Comparison of ENCODE assay signal across 27 mouse cellular contexts in genomic region chr5:138163610-138164009, GRCm38 (mm10). TPM values are rescaled to one million over a fixed set of nuclear protein-coding genes. Genes with fewer than 3 reads are reported as not detected.
DNase-seq lines count a peak whose midpoint lies in the region; ATAC-seq and TF ChIP-seq lines count a peak whose summit lies in the region.
"Had no signal": no experiment of that assay in that cellular context is flagged by ENCODE, and none has a peak within 500 bp of the region (broad histone marks: within the 10 kb centered on the region; RNA-seq: fewer than 3 reads in every experiment).

No protein-coding gene starts in this region.

- in situ Hi-C loops in ES-E14 (cut with MboI; ENCODE audit: low sequenced_read_pairs in 2 of 2, unreplicated experiment in 2 of 2) = loop anchor here in 1 of 2 experiments (10.0 kb wide), 1 partner anchor 379 kb away; the partner anchor contains the start of genes Mepce and Zcwpw1

- 74% methylated on average over 10 of the region's 10 CpGs for WGBS in limb, embryonic 11.5 days
- 76% methylated on average over 10 of the region's 10 CpGs for WGBS in limb, embryonic 10.5 days

- no peak overlapping the region for H3K4me3 ChIP-seq in limb, embryonic 11.5 days (ENCODE audit: low read depth, low read length)
- no peak overlapping the region for H3K4me3 ChIP-seq in limb, embryonic 10.5 days
- H3K4me3 ChIP-seq in ES-E14 (ENCODE audit: insufficient read depth in 1 of 2, low read depth in 1 of 2, low read length in 2 of 2, poor library complexity in 1 of 2, severe bottlenecking in 1 of 2) (no peak overlapping the region), myocyte (no peak overlapping the region)
- H3K4me3 ChIP-seq: heart, embryonic 12.5 days; hindbrain, embryonic 13.5 days had no signal

- DNase-seq in cerebellum, adult 9-10 months = peak; percentile 23
- no peak for DNase-seq in cerebellum, adult 18-20 months
- DNase-seq in limb, embryonic 11.5 days (ENCODE audit: low spot score) = peak; percentile 35
- DNase-seq in limb, embryonic 10.5 days (ENCODE audit: low spot score) = no peak
- DNase-seq in ES-E14 (ENCODE audit: low read depth, low spot score) = no peak
- no peak for DNase-seq in thymus, adult 18-20 months
- DNase-seq: adrenal gland, postnatal 10 days; cerebellum, postnatal 25 days; heart, postnatal 10 days; kidney, adult 18-20 months; layer of hippocampus, adult 9-11 months; lung, embryonic 14.5 days; lung, postnatal 36 days; midbrain, embryonic 14.5 days; right cerebral cortex, adult 18-20 months; right cerebral cortex, postnatal 4 days; thymus, postnatal 36 days had no signal

- peaks cover 45% of the 10 kb centered on the region for H3K36me3 ChIP-seq in limb, embryonic 11.5 days (ENCODE audit: control insufficient read depth, insufficient read depth, low read length)
- H3K36me3 ChIP-seq in limb, embryonic 10.5 days = peaks cover 69% of the 10 kb centered on the region
- peaks cover 59% of the 10 kb centered on the region for H3K36me3 ChIP-seq in ES-E14 (ENCODE audit: control insufficient read depth, insufficient read depth, low read length, poor library complexity, severe bottlenecking)
- H3K36me3 ChIP-seq in myocyte (ENCODE audit: control insufficient read depth, insufficient read depth) = peaks cover 30% of the 10 kb centered on the region

- no peak for ATAC-seq in limb, embryonic 11.5 days (ENCODE audit: insufficient number of reproducible peaks, low FRiP score, low TSS enrichment, low read depth)
- ATAC-seq: forebrain, embryonic 14.5 days; inflammation-experienced regulatory T-cells, adult 6 months had no signal

- H3K9me3 ChIP-seq in limb, embryonic 11.5 days (ENCODE audit: control insufficient read depth, low read length) = no peaks in the 10 kb centered on the region
- no peaks in the 10 kb centered on the region for H3K9me3 ChIP-seq in limb, embryonic 10.5 days (replicated peaks)
- H3K9me3 ChIP-seq in ES-E14 (ENCODE audit: control insufficient read depth, insufficient read depth, low read depth, low read length) = no peaks in the 10 kb centered on the region
- H3K9me3 ChIP-seq: embryonic facial prominence, embryonic 13.5 days; heart, embryonic 12.5 days; hindbrain, embryonic 13.5 days; limb, embryonic 12.5 days; megakaryocyte, embryonic 14.5 days had no signal

- no peak overlapping the region for H3K9ac ChIP-seq in limb, embryonic 11.5 days (ENCODE audit: low read length)
- no peak overlapping the region for H3K9ac ChIP-seq in ES-E14 (ENCODE audit: insufficient read depth, low read depth, low read length, poor library complexity, severe bottlenecking)
- H3K9ac ChIP-seq: heart, embryonic 12.5 days; hindbrain, embryonic 13.5 days; limb, embryonic 12.5 days; liver, embryonic 14.5 days; lung, embryonic 14.5 days had no signal

- H3K79me2 ChIP-seq in myocyte (ENCODE audit: control insufficient read depth, insufficient read depth) = peaks cover 18% of the 10 kb centered on the region

- TF ChIP-seq POLR2A in myocyte (IDR thresholded peaks at IDR 0.05; ENCODE audit: insufficient read length, low read depth) = no peak

- no peaks in the 10 kb centered on the region for H3K27me3 ChIP-seq in limb, embryonic 11.5 days (ENCODE audit: control insufficient read depth, insufficient read depth, low read length)
- no peaks in the 10 kb centered on the region for H3K27me3 ChIP-seq in limb, embryonic 10.5 days (ENCODE audit: low read depth, poor library complexity, severe bottlenecking)
- H3K27me3 ChIP-seq in myocyte (ENCODE audit: control insufficient read depth, insufficient read depth, insufficient read length) = no peaks in the 10 kb centered on the region
- H3K27me3 ChIP-seq: embryonic facial prominence, embryonic 13.5 days; heart, embryonic 12.5 days; hindbrain, embryonic 13.5 days; limb, embryonic 12.5 days; megakaryocyte, embryonic 14.5 days had no signal

- no peak overlapping the region for H3ac ChIP-seq in myocyte (ENCODE audit: control insufficient read depth, insufficient read length)

- H3K4me1 ChIP-seq in limb, embryonic 11.5 days (ENCODE audit: control insufficient read depth, insufficient read depth, low read length) = peaks cover 5% of the 10 kb centered on the region; the same call in 1 of the 2 replicates
- peaks cover 22% of the 10 kb centered on the region for H3K4me1 ChIP-seq in limb, embryonic 10.5 days
- peaks cover 0 to 15% of the 10 kb centered on the region in 2 experiments; a peak in 1 of 4 replicates for H3K4me1 ChIP-seq in ES-E14 (ENCODE audit: control insufficient read depth in 2 of 2, insufficient read depth in 2 of 2, low read length in 2 of 2, poor library complexity in 1 of 2)

- H3K4me2 ChIP-seq in limb, embryonic 11.5 days (ENCODE audit: low read depth, severe bottlenecking) = no peak overlapping the region
- H3K4me2 ChIP-seq in myocyte (ENCODE audit: low read depth) = no peak overlapping the region
- H3K4me2 ChIP-seq: embryonic facial prominence, embryonic 13.5 days; heart, embryonic 12.5 days; hindbrain, embryonic 13.5 days; limb, embryonic 12.5 days; lung, embryonic 14.5 days had no signal

- H3K27ac ChIP-seq in limb, embryonic 11.5 days (replicated peaks; ENCODE audit: low read depth, low read length) = no peak overlapping the region
- no peak overlapping the region for H3K27ac ChIP-seq in limb, embryonic 10.5 days
- H3K27ac ChIP-seq in ES-E14 (ENCODE audit: insufficient read depth, low read depth, low read length, poor library complexity, severe bottlenecking) = no peak overlapping the region
- H3K27ac ChIP-seq: embryonic facial prominence, embryonic 13.5 days; hindbrain, embryonic 13.5 days; kidney, postnatal 0 days; limb, embryonic 12.5 days; liver, embryonic 14.5 days had no signal

TF ChIP-seq in ES-E14, 5 proteins besides CTCF, POLR2A, EP300 and RAD21:
- TF ChIP-seq CHD2 (IDR thresholded peaks at IDR 0.05; ENCODE audit: low read depth, low read length) = peak; percentile 33; the same call in 1 of the 2 replicates
- TF ChIP-seq ZNF384 (IDR thresholded peaks at IDR 0.05; ENCODE audit: low read depth, low read length) = no peak

TF ChIP-seq in myocyte, 11 proteins besides CTCF, POLR2A, EP300 and RAD21:
- TF ChIP-seq E2F4 (IDR thresholded peaks at IDR 0.05; ENCODE audit: insufficient read depth) (no peak), POLR2AphosphoS2 (IDR thresholded peaks at IDR 0.05; ENCODE audit: insufficient read length, low read depth) (peak; percentile 57)

RNA-seq across cellular contexts. Expression of gene Cops6, which starts 2.7 kb away (rescaled TPM):
- polyA plus RNA-seq in limb, embryonic 11.5 days (2014; fragmentation: Nextera tagmentation; extraction: Ambion mirVana) = 300 and 307 TPM in 2 replicates
- 381 and 386 TPM in 2 replicates for polyA plus RNA-seq in limb, embryonic 10.5 days (2016; fragmentation: Nextera tagmentation; extraction: Ambion mirVana)
- total RNA-seq in ES-E14 (2012; rRNA removed) = 98.6 and 122 TPM in 2 replicates
- 186 TPM for polyA plus RNA-seq in myocyte (2012; fragmentation: generic; extraction: Trizol)

RNA-seq across cellular contexts. Expression of gene Zfp113, which starts 8.1 kb away (rescaled TPM):
- 21.1 and 23.6 TPM in 2 replicates for polyA plus RNA-seq in limb, embryonic 11.5 days (2014; fragmentation: Nextera tagmentation; extraction: Ambion mirVana)
- 29.7 and 36.3 TPM in 2 replicates for polyA plus RNA-seq in limb, embryonic 10.5 days (2016; fragmentation: Nextera tagmentation; extraction: Ambion mirVana)
- total RNA-seq in ES-E14 (2012; rRNA removed) = 3.7 and 5.3 TPM in 2 replicates
- polyA plus RNA-seq in myocyte (2012; fragmentation: generic; extraction: Trizol) = 3.0 TPM

RNA-seq across cellular contexts. Expression of gene Ap4m1, which starts 8.2 kb away (rescaled TPM):
- polyA plus RNA-seq in limb, embryonic 11.5 days (2014; fragmentation: Nextera tagmentation; extraction: Ambion mirVana) = 19.5 and 21.2 TPM in 2 replicates
- polyA plus RNA-seq in limb, embryonic 10.5 days (2016; fragmentation: Nextera tagmentation; extraction: Ambion mirVana) = 26.4 and 32.0 TPM in 2 replicates
- 42.7 and 44.9 TPM in 2 replicates for total RNA-seq in ES-E14 (2012; rRNA removed)
- polyA plus RNA-seq in myocyte (2012; fragmentation: generic; extraction: Trizol) = 10.4 TPM

RNA-seq across cellular contexts. Expression of gene Mcm7, which starts 8.6 kb away (rescaled TPM):
- polyA plus RNA-seq in limb, embryonic 11.5 days (2014; fragmentation: Nextera tagmentation; extraction: Ambion mirVana) = 336 and 343 TPM in 2 replicates
- 384 and 399 TPM in 2 replicates for polyA plus RNA-seq in limb, embryonic 10.5 days (2016; fragmentation: Nextera tagmentation; extraction: Ambion mirVana)
- total RNA-seq in ES-E14 (2012; rRNA removed) = 327 and 403 TPM in 2 replicates
- polyA plus RNA-seq in myocyte (2012; fragmentation: generic; extraction: Trizol) = 55.4 TPM

RNA-seq across cellular contexts. Expression of gene Taf6, which starts 23.6 kb away (rescaled TPM):
- polyA plus RNA-seq in limb, embryonic 11.5 days (2014; fragmentation: Nextera tagmentation; extraction: Ambion mirVana) = 140 and 142 TPM in 2 replicates
- polyA plus RNA-seq in limb, embryonic 10.5 days (2016; fragmentation: Nextera tagmentation; extraction: Ambion mirVana) = 133 and 145 TPM in 2 replicates
- 59.3 and 81.1 TPM in 2 replicates for total RNA-seq in ES-E14 (2012; rRNA removed)
- 47.1 TPM for polyA plus RNA-seq in myocyte (2012; fragmentation: generic; extraction: Trizol)

Comparison
In these comparisons a context has a peak if more than half of its experiments do, and no peak if none do; other contexts are left out.
1. DNase-seq: peak in cerebellum, adult 9-10 months (single experiment) and limb, embryonic 11.5 days (single experiment); none in cerebellum, adult 18-20 months (0 of 2), limb, embryonic 10.5 days (single experiment), ES-E14 (single experiment) and thymus, adult 18-20 months (0 of 2).